ENCODE assay signal across 15 mouse cellular contexts in genomic region chr3:79434985-79435384, GRCm38 (mm10).
"Had no signal": no experiment of that assay in that cellular context is flagged by ENCODE, and none has a peak within 500 bp of the region (broad histone marks: within the 10 kb centered on the region; RNA-seq: fewer than 3 reads in every experiment).

No protein-coding gene starts in this region.

- H3K36me3 ChIP-seq: midbrain, embryonic 10.5 days; midbrain, embryonic 12.5 days; neural tube, embryonic 13.5 days; neural tube, embryonic 15.5 days; stomach, embryonic 15.5 days had no signal

- DNase-seq: lung, adult 18-20 months; lung, embryonic 14.5 days; lung, postnatal 14 days; lung, postnatal 4 days; midbrain, embryonic 14.5 days; right cerebral cortex, postnatal 14 days; thymus, adult 18-20 months; thymus, postnatal 14 days; thymus, postnatal 36 days had no signal

- H3K4me3 ChIP-seq: midbrain, embryonic 10.5 days; midbrain, embryonic 12.5 days; myocyte; neural tube, embryonic 13.5 days; neural tube, embryonic 15.5 days; stomach, embryonic 15.5 days had no signal

- H3K27me3 ChIP-seq: neural tube, embryonic 13.5 days; neural tube, embryonic 15.5 days; stomach, embryonic 15.5 days had no signal

- H3K9me3 ChIP-seq: midbrain, embryonic 10.5 days; neural tube, embryonic 13.5 days; neural tube, embryonic 15.5 days; stomach, embryonic 15.5 days had no signal

- H3K4me1 ChIP-seq: midbrain, embryonic 12.5 days; neural tube, embryonic 13.5 days; neural tube, embryonic 15.5 days; stomach, embryonic 15.5 days had no signal

- H3K27ac ChIP-seq: midbrain, embryonic 10.5 days; midbrain, embryonic 12.5 days; neural tube, embryonic 13.5 days; neural tube, embryonic 15.5 days; stomach, embryonic 15.5 days had no signal
